Mouse (Mus musculus) bone marrow macrophage, adult 2 months (primary cell): Measurements from ENCODE around the gene Slc51a.

Experiments
- CTCF ChIP-seq: IDR thresholded peaks from 2 replicates; pipeline ENCODE4 v1.5.1; 2012; ENCODE audit warnings: low read depth, mild to moderate bottlenecking, low read length, moderate library complexity
- POLR2A ChIP-seq: IDR thresholded peaks from 2 replicates; pipeline ENCODE4 v1.6.1; 2012; ENCODE audit warnings: mild to moderate bottlenecking, low read depth, low read length, borderline replicate concordance

- no peak for TF ChIP-seq POLR2A
- no peak for TF ChIP-seq CTCF
Observed at GRCm38 (mm10) chr16:32508506-32509065, 20.9 kb upstream of the Slc51a start.
